Mouse (Mus musculus) megakaryocyte, embryonic 14.5 days (primary cell): ENCODE measurements around the gene Parp16.

ENCODE experiments used
- FLI1 ChIP-seq: IDR thresholded peaks from 2 replicates; pipeline ENCODE4 v1.6.1; 2012; ENCODE audit warnings: low read length, inconsistent platforms, mixed read lengths
- GATA1 ChIP-seq: IDR thresholded peaks from 3 replicates; pipeline ENCODE4 v1.6.1; 2012; ENCODE audit warnings: mixed read lengths, low read length, inconsistent platforms, borderline replicate concordance

- no peak for TF ChIP-seq GATA1
- TF ChIP-seq FLI1 = no peak
Measured at GRCm38 (mm10) chr9:65281536-65282151, 86.5 kb downstream of the Parp16 start.
